In genomic region chr17:67357191-67357590, GRCm38 (mm10) we compare ENCODE assay signal across 22 mouse cellular contexts. TPM values are rescaled to one million over a fixed set of nuclear protein-coding genes. Genes with fewer than 3 reads are reported as not detected.
DNase-seq lines count a peak whose midpoint lies in the region; ATAC-seq and TF ChIP-seq lines count a peak whose summit lies in the region.
"Had no signal": no experiment of that assay in that cellular context is flagged by ENCODE, and none has a peak within 500 bp of the region (broad histone marks: within the 10 kb centered on the region; RNA-seq: fewer than 3 reads in every experiment).

No protein-coding gene starts in this region.

- no peaks in the 10 kb centered on the region for H3K9me3 ChIP-seq in hindbrain, embryonic 10.5 days
- H3K9me3 ChIP-seq in hindbrain, embryonic 12.5 days (replicated peaks) = no peaks in the 10 kb centered on the region
- H3K9me3 ChIP-seq in midbrain, embryonic 11.5 days (ENCODE audit: control insufficient read depth, low read length) = no peaks in the 10 kb centered on the region
- H3K9me3 ChIP-seq in midbrain, embryonic 16.5 days (replicated peaks; ENCODE audit: control insufficient read depth, low read length, poor library complexity, severe bottlenecking) = no peaks in the 10 kb centered on the region

- no peak overlapping the region for H3K4me3 ChIP-seq in heart, adult 2 months
- no peak overlapping the region for H3K4me3 ChIP-seq in hindbrain, embryonic 10.5 days
- no peak overlapping the region for H3K4me3 ChIP-seq in hindbrain, embryonic 12.5 days
- H3K4me3 ChIP-seq in midbrain, embryonic 11.5 days (ENCODE audit: low read depth, low read length) = no peak overlapping the region
- H3K4me3 ChIP-seq in midbrain, embryonic 16.5 days (ENCODE audit: low read depth, low read length) = no peak overlapping the region

- ATAC-seq in hindbrain, embryonic 12.5 days (ENCODE audit: low FRiP score) = no peak
- no peak for ATAC-seq in midbrain, embryonic 11.5 days (ENCODE audit: low FRiP score)
- ATAC-seq in midbrain, embryonic 16.5 days = no peak
- ATAC-seq: activated CD4-positive, CD25-positive, alpha-beta regulatory T cell, adult 4 months; CD4-positive, CD25-positive, alpha-beta regulatory T cell, adult 4 months; Patski had no signal

- DNase-seq in heart, adult 11 months = peak; percentile 74
- DNase-seq in heart, adult 2 months = no peak
- peak; percentile 0 for DNase-seq in hindbrain, embryonic 10.5 days (ENCODE audit: low spot score)
- peak; percentile 56 for DNase-seq in midbrain, embryonic 11.5 days (ENCODE audit: low spot score, missing footprints)
- DNase-seq: adrenal gland, adult 2 months; adrenal gland, adult 8-10 months; adrenal gland, postnatal 10 days; adrenal gland, postnatal 14 days; adrenal gland, postnatal 25 days; adrenal gland, postnatal 36 days; B cell, adult 2 months; cerebellum, adult 11 months; cerebellum, adult 11-12 months; cerebellum, adult 18-20 months had no signal

- H3K27me3 ChIP-seq in heart, adult 2 months (ENCODE audit: control insufficient read depth, insufficient read depth, low read length) = no peaks in the 10 kb centered on the region
- peaks cover 25% of the 10 kb centered on the region for H3K27me3 ChIP-seq in hindbrain, embryonic 10.5 days (ENCODE audit: insufficient read depth, poor library complexity, severe bottlenecking)
- peaks cover 17% of the 10 kb centered on the region for H3K27me3 ChIP-seq in hindbrain, embryonic 12.5 days
- peaks cover 6% of the 10 kb centered on the region for H3K27me3 ChIP-seq in midbrain, embryonic 11.5 days (ENCODE audit: control insufficient read depth, insufficient read depth, low read length)
- no peaks in the 10 kb centered on the region; the same call in 1 of the 2 replicates for H3K27me3 ChIP-seq in midbrain, embryonic 16.5 days (ENCODE audit: control insufficient read depth, insufficient read depth, low read depth, low read length)
- H3K27me3 ChIP-seq: CH12.LX, Patski had no signal

- no peak for TF ChIP-seq POLR2A in heart, adult 2 months (IDR thresholded peaks at IDR 0.05; ENCODE audit: insufficient read depth, low read depth, low read length)

- H3K4me2 ChIP-seq in hindbrain, embryonic 12.5 days (replicated peaks) = no peak overlapping the region
- H3K4me2 ChIP-seq in midbrain, embryonic 11.5 days = no peak overlapping the region
- H3K4me2 ChIP-seq in midbrain, embryonic 16.5 days (ENCODE audit: low read length) = no peak overlapping the region

- TF ChIP-seq CTCF in heart, adult 2 months (IDR thresholded peaks at IDR 0.05) = no peak

- H3K4me1 ChIP-seq in heart, adult 2 months (ENCODE audit: control insufficient read depth, insufficient read depth, low read length) = peaks cover 2% of the 10 kb centered on the region; the same call in 1 of the 2 replicates
- peaks cover 42% of the 10 kb centered on the region for H3K4me1 ChIP-seq in hindbrain, embryonic 10.5 days (replicated peaks)
- H3K4me1 ChIP-seq in hindbrain, embryonic 12.5 days = peaks cover 15% of the 10 kb centered on the region
- H3K4me1 ChIP-seq in midbrain, embryonic 11.5 days (ENCODE audit: control insufficient read depth, insufficient read depth, low read length) = peaks cover 7% of the 10 kb centered on the region
- peaks cover 13% of the 10 kb centered on the region for H3K4me1 ChIP-seq in midbrain, embryonic 16.5 days (ENCODE audit: control insufficient read depth, insufficient read depth, low read length)

- H3K9ac ChIP-seq in heart, adult 2 months (ENCODE audit: low read depth, low read length) = no peak overlapping the region
- H3K9ac ChIP-seq in hindbrain, embryonic 12.5 days = no peak overlapping the region
- no peak overlapping the region for H3K9ac ChIP-seq in midbrain, embryonic 11.5 days (ENCODE audit: low read length)
- no peak overlapping the region for H3K9ac ChIP-seq in midbrain, embryonic 16.5 days (ENCODE audit: low read depth, low read length)

- no peak for TF ChIP-seq EP300 in heart, adult 2 months (IDR thresholded peaks at IDR 0.05; ENCODE audit: insufficient read depth, low read depth, low read length)

- WGBS in heart, adult 2 months = 80% methylated on average over 4 of the region's 4 CpGs
- WGBS in hindbrain, embryonic 10.5 days = 79% methylated on average over 4 of the region's 4 CpGs
- WGBS in hindbrain, embryonic 12.5 days = 82% methylated on average over 4 of the region's 4 CpGs
- WGBS in midbrain, embryonic 11.5 days = 82% methylated on average over 4 of the region's 4 CpGs
- 80% methylated on average over 4 of the region's 4 CpGs for WGBS in midbrain, embryonic 16.5 days

- no peaks in the 10 kb centered on the region for H3K36me3 ChIP-seq in heart, adult 2 months (ENCODE audit: control insufficient read depth, insufficient read depth, low read length)
- H3K36me3 ChIP-seq in hindbrain, embryonic 10.5 days = no peaks in the 10 kb centered on the region
- no peaks in the 10 kb centered on the region for H3K36me3 ChIP-seq in hindbrain, embryonic 12.5 days
- no peaks in the 10 kb centered on the region for H3K36me3 ChIP-seq in midbrain, embryonic 11.5 days (ENCODE audit: control insufficient read depth, insufficient read depth, low read length)
- H3K36me3 ChIP-seq in midbrain, embryonic 16.5 days (ENCODE audit: control insufficient read depth, insufficient read depth, low read length) = no peaks in the 10 kb centered on the region
- H3K36me3 ChIP-seq: G1E had no signal

- no peak overlapping the region for H3K27ac ChIP-seq in heart, adult 2 months
- no peak overlapping the region for H3K27ac ChIP-seq in hindbrain, embryonic 10.5 days
- H3K27ac ChIP-seq in hindbrain, embryonic 12.5 days = no peak overlapping the region
- H3K27ac ChIP-seq in midbrain, embryonic 11.5 days (ENCODE audit: low read depth, low read length) = no peak overlapping the region
- no peak overlapping the region for H3K27ac ChIP-seq in midbrain, embryonic 16.5 days (ENCODE audit: low read length)

- H3K79me2 ChIP-seq in heart, adult 2 months (replicated peaks; ENCODE audit: control insufficient read depth, insufficient read depth, low read length) = 0 out of 2 replicates have a peak, but pooled peaks cover 2% of the 10 kb centered on the region

- intact Hi-C loops in heart, adult 2 months (cut with DNase I) = loop anchor here (5.0 to 10.0 kb wide), 4 partner anchors 95 to 672 kb away; no protein-coding TSS in a partner anchor

RNA-seq across cellular contexts. Expression of gene Ptprm, which starts 2.9 kb away (rescaled TPM):
- total RNA-seq in heart, adult 2 months (2021) = 10 to 100 TPM; 78.9 to 88.5 TPM
- polyA plus RNA-seq in heart, adult 2 months (2012; rRNA removed) = 34.6 and 46.9 TPM in 2 replicates
- polyA plus RNA-seq in hindbrain, embryonic 10.5 days (2016; fragmentation: Nextera tagmentation; extraction: Ambion mirVana) = 6.3 and 8.1 TPM in 2 replicates
- polyA plus RNA-seq in hindbrain, embryonic 12.5 days (2016; fragmentation: Nextera tagmentation; extraction: Ambion mirVana) = 16.5 and 17.3 TPM in 2 replicates
- polyA plus RNA-seq in midbrain, embryonic 11.5 days (2014; fragmentation: Nextera tagmentation; extraction: Ambion mirVana) = 8.9 and 9.0 TPM in 2 replicates
- 17.2 and 19.7 TPM in 2 replicates for polyA plus RNA-seq in midbrain, embryonic 16.5 days (2015; fragmentation: Nextera tagmentation; extraction: Ambion mirVana)
- total RNA-seq: CH12.LX, MEL had no signal
- polyA plus RNA-seq: activated CD4-positive, CD25-positive, alpha-beta regulatory T cell, adult 4 months; CD4-positive, CD25-positive, alpha-beta regulatory T cell, adult 4 months; G1E had no signal

Comparison
In these comparisons a context has a peak if more than half of its experiments do, and no peak if none do; other contexts are left out.
1. DNase-seq: peak in heart, adult 11 months (single experiment), hindbrain, embryonic 10.5 days (single experiment) and midbrain, embryonic 11.5 days (single experiment); none in heart, adult 2 months (0 of 2).